Mouse (Mus musculus) olfactory bulb, adult 2 months (tissue): ENCODE measurements around the gene Wdr76.

Experiments
- CTCF ChIP-seq: fragments of 200-500 bp; IDR thresholded peaks from 2 replicates; pipeline ENCODE4 v1.5.1; 2012; ENCODE audit warnings: low read depth, mild to moderate bottlenecking, low read length, moderate library complexity; ENCODE audit not compliant: insufficient read depth
- POLR2A ChIP-seq: fragments of 200-500 bp; IDR thresholded peaks from 2 replicates; pipeline ENCODE4 v1.6.1; 2012; ENCODE audit warnings: mild to moderate bottlenecking, low read depth, low read length, moderate library complexity; ENCODE audit not compliant: insufficient read depth

- TF ChIP-seq CTCF (no peak), POLR2A (no peak)
Observed at GRCm38 (mm10) chr2:121483576-121483975, 22.9 kb upstream of the Wdr76 start.
